Mouse (Mus musculus) c-Kit-positive CD71-negative TER-119-negative erythroid progenitor cells, embryonic 14.5 days (primary cell): Measurements from ENCODE around the gene Ctsz.

Experiments
- DNase-seq: peaks from one replicate; pipeline ENCODE4 v3.0.0-alpha.2; 2013; ENCODE audit warnings: low read depth

The Ctsz gene

GRCm38 (mm10) chr2:174441898-174442297, 3.1 kb upstream of the Ctsz start:
- DNase-seq = no peak

DNA sequence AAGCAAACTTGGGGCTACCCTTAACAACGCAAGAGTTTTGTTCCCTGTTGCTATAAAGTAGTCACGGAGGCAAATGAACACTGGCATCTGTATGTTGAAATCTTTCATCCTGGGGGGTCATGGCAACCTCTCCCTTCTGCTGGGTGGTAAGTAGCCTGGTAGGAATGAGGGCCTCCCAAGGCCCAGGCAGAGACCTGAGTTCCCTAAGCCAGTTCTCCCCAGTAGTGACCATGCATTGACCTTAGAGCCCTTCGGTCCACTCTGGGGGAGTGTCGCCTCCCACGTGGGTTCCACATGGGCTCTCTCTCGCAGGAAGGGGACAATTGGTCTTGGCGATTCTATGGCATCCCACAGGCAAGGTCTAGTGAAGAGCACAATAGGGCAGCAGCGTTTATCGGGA, 1.1 kb upstream of the Ctsz start:
- no peak for DNase-seq

DNA sequence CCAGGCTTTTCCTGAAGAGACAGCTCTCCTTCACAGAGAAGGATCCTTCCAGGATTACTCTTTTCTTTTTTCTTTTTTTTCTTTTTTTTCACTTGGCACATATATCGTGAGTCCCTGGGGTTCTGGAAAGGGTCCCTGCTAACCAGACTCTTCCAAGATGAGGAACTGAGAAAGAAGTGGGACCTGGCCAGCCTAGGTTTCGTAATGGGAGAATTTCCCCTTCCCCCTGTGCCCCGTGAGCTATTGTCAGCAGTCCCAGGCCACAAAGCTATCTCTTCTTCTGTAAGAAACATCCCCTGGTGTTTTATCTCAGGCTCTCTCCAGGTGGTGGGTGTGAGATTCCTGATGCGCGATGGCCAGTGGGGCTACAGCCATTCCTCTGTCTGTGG, 605 bp upstream of the Ctsz start:
- DNase-seq = no peak

- no peak for DNase-seq
Observed at GRCm38 (mm10) chr2:174438181-174438580, 658 bp downstream of the Ctsz start.

- DNase-seq = no peak
Observed at GRCm38 (mm10) chr2:174437697-174437982, 1.2 kb downstream of the Ctsz start.

DNA sequence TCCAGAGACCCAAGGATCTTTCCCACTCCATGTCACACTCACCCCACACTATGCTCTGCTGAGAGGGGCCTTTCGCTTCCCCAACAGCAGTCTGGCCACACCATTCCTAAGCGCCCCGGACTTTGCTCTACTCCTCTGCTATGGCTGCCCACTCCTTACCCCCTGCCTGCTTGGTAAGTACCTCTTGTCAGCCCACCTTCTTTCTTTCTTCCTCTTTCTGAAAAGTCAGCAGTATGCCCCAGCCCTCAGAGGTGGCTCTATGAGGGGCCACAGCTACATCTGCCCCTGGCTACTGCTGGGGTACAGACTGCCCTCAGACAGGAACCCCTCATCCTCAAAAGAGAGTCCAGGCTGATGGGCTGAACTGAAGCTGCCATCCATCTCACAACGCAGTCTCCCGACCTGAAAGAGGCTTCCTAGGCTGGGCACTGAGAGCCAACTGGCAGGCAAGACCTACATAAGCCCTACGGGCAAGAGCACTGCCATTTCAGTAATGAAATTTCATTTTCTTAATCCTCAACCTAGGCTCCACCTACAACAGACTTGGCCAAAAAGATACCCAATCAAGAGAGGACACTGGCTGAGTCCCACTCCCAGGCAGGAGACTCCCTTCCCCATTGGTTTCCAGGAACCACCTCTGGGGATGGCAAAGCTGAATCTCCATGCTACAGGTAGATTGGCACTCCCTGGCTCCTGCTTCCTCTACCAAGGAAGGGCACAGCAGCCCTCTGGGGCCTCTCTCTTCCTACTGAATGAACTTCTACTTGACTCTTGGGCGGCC, 1.7 kb downstream of the Ctsz start:
- no peak for DNase-seq

- no peak for DNase-seq
Observed at GRCm38 (mm10) chr2:174436076-174436701, 2.6 kb downstream of the Ctsz start.

DNA sequence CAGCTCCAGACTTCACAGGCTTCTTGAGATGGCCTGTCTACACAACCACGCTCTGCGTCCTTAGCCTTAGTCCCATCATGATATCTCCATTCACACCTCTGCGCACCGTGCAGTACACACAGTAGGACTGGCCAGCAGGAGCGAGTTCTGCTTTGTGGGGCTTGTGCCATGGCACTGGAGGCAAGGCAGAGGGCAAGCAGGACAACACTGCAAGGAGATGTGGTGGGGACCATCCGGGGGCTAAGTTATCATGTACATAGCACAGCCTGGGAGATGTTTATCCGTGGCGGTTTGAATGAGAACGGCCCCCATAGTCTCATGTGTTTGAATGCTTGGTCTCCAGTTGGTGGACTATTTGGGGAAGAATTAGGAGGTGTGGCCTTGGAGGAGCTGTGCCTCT, 3.9 kb downstream of the Ctsz start:
- no peak for DNase-seq

DNA sequence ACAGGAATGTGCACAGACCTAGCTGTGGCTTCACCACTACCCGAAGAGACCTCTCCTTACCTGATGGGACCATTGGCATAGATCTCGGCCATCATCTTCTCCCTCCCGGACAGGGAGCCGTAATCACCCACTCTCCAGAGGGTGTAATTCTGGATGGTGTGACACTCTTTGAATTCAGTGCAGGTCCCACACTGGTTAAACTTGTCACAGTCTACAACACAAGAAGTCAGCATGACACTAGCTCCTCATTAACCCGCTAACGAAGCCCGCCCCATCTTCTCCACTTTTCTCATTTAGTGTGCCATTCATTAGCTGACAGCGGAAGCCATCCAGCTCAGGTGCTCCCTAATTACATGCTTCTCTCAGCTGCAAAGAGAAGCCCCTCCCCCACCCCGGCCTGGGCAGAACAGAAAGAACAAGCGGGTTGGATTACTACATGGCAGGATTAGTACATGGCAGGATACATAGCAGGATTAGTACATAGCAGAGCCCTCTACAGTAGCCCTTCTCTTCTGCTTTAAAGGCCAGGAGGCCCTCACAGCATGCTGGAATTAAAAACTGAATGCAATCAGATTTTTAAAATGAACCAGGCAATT, 9.7 kb downstream of the Ctsz start:
- no peak for DNase-seq

DNA sequence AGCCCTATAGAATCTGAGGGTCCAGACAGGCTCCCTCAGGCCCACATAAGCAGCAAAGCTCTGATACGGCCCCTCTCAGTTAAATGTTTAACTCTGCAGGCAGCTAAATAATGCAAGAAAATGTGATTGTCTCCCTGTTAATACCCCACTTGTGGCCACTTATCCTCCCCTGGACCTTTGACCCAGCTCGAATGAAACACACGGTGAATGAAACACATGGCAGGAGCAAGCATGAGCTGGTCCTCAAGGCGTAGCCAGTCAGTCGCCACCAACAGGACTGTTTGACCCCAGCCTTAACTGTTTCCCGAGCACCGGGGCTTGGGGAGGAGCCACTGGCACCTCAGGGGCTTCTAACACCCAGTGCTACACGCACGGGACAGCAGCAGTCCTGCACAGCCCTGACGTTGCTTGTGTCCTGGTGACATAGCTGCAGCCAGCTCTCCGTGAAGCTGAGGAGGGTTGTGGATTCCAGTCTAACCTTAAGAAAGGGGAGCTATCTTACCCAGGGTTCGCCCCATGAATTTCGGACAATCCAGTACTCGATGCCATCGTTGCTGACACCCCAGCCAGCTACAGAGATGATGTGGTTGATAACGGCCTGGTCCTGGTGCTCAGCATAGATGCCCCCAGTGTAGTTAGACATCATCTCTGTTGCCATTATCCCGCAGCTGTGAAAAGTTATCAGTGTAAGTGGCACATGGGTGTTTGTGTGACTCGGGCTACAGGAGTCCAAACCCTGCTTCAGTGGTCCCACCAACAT, 10.6 kb downstream of the Ctsz start:
- no peak for DNase-seq

DNA sequence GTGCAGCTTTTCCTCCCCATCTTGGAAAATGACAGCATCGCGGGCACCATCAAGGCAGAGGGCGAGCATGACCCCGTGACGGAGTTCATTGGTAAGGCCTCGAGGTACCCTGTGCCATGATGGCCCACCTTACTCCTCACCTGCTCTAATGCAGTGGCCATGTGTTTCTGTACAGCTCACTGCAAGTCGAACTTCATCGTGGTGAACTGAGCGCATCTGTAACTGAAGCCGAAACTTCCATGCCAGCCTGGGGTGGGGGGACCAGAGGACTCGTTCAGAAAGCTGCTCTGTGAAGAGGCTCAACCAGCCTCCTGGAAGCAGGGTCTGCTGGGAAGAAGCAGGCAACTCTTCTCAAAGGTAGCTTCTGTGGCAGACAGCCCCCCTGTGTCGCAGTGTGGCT, 12.0 kb downstream of the Ctsz start:
- no peak for DNase-seq

DNA sequence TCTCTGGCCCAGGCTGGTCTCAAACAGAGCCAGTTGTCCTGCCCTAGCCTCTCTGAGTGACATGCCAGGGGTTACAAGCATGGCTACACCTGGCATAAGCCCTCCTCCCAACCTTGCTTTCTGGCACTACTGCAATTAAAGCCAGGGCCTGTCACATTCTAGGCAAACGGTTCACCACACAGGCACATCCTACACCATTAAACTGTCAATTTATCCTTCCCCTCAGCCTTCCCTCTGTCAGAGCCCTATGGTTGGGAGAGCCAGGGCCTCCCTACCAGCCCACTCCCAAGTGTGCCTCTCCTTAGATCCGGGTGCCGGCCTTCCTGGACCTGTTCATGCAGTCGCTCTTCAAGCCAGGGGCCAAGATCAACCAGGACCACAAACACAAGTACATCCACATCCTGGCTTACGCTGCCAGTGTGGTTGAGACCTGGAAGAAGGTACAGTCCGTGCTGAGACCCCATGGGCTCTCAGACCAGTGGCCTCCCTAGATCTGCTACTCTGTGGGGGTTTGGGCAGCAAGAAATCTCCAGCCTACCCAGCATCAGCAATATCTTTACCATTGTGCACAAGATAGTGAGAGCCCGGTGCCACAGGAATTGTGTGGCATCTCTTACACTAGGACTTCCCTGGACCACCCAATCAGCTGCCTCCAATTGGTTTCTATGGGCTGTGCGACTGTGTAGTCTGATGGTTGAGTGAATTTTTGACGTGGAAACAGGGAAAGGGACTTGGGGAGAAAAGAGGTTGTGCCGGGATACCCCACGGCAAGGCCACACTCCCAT, 14.3 kb downstream of the Ctsz start:
- no peak for DNase-seq

- DNase-seq = no peak
Observed at GRCm38 (mm10) chr2:174421107-174421506, 17.7 kb downstream of the Ctsz start.

GRCm38 (mm10) chr2:174415731-174416310, 23.0 kb downstream of the Ctsz start, which contains the start of gene Nelfcd:
Gene Nelfcd, plus strand, starts transcription at chr2:174415804.
- DNase-seq = peak; percentile 98

- no peak for DNase-seq
Observed at GRCm38 (mm10) chr2:174415001-174415730, 23.7 kb downstream of the Ctsz start.

DNA sequence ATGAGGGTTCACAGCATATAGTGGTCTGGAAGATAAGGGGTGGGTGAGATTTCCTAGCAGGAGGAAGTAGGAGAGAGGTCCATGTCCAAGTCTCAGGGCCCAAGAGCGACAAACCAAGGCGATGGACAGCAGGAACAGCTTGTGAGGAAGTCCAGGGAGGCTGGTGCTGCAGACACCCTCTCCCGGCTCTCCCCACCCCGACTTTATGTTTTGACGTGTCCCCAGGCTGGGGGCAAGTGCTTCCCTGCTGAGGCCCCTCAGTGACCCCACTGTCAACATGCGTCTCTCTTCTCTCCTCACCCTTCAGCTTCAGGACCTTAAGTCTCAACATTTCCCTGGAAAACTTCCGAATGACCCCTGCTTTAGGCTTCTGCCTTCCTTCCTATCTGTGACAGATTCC, 25.7 kb downstream of the Ctsz start:
- no peak for DNase-seq

GRCm38 (mm10) chr2:174410222-174410621, 28.6 kb downstream of the Ctsz start:
- DNase-seq = no peak

DNA sequence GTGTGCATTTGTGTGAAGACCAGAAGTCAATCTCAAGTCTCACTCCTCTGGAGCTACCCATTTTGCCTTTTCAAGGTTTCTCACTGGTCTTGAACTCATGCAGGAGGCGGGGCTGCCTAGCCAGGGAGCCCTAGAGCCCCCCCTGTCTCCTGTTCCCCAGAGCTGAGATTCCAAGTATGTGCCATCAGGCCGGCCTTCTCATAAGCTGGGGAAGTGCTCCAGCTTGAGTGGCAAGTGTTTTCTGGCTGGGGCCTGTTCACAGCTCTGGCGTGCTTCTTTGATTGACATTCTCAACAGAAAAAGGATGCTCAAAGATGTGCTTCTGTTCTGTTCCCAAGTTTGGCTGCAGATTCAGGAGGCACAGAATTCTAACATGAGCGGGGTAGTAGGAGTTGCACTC, 38.4 kb downstream of the Ctsz start:
- DNase-seq = no peak

DNA sequence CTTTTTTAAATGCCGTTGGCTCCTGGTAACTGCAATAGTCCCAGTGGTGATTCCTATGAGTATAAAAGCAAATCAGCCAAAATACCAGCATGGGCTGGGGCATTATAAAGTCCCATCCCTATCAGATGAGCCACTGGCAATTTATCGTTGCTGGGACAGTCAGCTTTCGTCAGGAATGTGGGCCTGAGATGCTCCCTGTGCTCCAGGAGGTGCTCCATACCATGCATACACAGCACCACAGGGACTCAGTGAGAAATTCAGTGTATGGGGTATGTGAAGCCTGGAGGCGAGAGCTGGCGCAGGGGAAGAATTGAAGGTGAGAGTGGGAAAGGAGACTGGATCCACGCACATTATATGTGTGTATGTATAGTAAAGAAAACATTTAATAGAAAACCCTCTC, 41.0 kb downstream of the Ctsz start:
- DNase-seq = no peak

DNA sequence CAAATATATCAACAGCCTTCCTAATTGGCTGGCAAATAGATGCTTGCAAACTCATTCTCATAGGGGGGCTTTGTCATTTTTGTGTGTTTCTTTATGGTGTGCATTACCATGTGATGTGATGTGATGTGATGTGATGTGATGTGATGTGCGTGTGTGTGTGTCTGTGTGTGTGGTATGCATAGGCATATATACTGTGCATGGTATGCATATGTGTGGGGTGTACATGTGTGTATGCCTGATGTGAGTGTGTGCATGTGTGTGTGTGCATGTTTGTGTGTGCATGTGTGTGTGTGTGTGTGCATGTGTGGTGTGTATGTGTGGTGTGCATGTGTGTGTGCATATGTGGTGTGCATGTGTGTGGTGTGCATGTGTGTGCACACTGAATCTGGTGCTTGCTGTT, 41.8 kb downstream of the Ctsz start:
- DNase-seq = no peak

GRCm38 (mm10) chr2:174396643-174397042, 42.2 kb downstream of the Ctsz start:
- no peak for DNase-seq
